Mouse (Mus musculus) CH12.LX (cell line): Measurements from ENCODE around the gene Slc6a19. TPM values are rescaled to one million over a fixed set of nuclear protein-coding genes. Genes with fewer than 3 reads are reported as not detected.

Experiments
- DNase-seq: peaks from one replicate; pipeline ENCODE4 v3.0.0-alpha.2; 2013; ENCODE audit errors: extremely low read depth
- H3K27ac ChIP-seq: 2 replicates; pipeline ENCODE4 v1.5.1; 2012; ENCODE audit warnings: low read depth, mild to moderate bottlenecking, control low read depth, moderate library complexity; ENCODE audit not compliant: insufficient read depth
- H3K27me3 ChIP-seq: replicated peaks from 2 replicates; pipeline ENCODE3; 2012; ENCODE audit warnings: inconsistent platforms
- H3K36me3 ChIP-seq, 2 experiments: replicated peaks in 1 of 2; 2 replicates each; pipeline versions ENCODE3 to v1.6.1; 2012; ENCODE audit warnings: inconsistent platforms in 1 of 2, low read length in 1 of 2, mild to moderate bottlenecking in 1 of 2, mixed read lengths in 1 of 2, moderate library complexity in 1 of 2; ENCODE audit not compliant: control insufficient read depth in 1 of 2, insufficient read depth in 1 of 2
- H3K4me1 ChIP-seq, 2 experiments: 2 replicates each; pipeline ENCODE4 v1.6.1; 2012; ENCODE audit warnings: inconsistent platforms in 1 of 2, moderate library complexity in 1 of 2; ENCODE audit not compliant: insufficient read depth in 2 of 2, control insufficient read depth in 1 of 2
- H3K4me2 ChIP-seq: 2 replicates; pipeline ENCODE4 v1.6.1; 2012; ENCODE audit warnings: low read depth, mild to moderate bottlenecking, control low read depth; ENCODE audit not compliant: poor library complexity, insufficient read depth, severe bottlenecking
- H3K4me3 ChIP-seq, 3 experiments: fragments of 150-350 bp in 1 of 3; sonication (generic) in 1 of 3; replicated peaks in 1 of 3; 2 replicates each; pipeline versions ENCODE3 to v1.5.1; 2011 to 2012; ENCODE audit warnings: low read depth in 2 of 3, low read length in 2 of 3, mild to moderate bottlenecking in 2 of 3, moderate library complexity in 2 of 3, control low read depth in 1 of 3, improper control_type of control experiment in 1 of 3, inconsistent platforms in 1 of 3, mixed read lengths in 1 of 3; ENCODE audit not compliant: poor library complexity in 1 of 3
- H3K79me2 ChIP-seq: replicated peaks from 2 replicates; pipeline ENCODE4 v1.6.1; 2012; ENCODE audit warnings: mild to moderate bottlenecking, moderate library complexity; ENCODE audit not compliant: control insufficient read depth, poor library complexity, insufficient read depth, severe bottlenecking; ENCODE audit errors: extremely low read depth
- H3K9ac ChIP-seq: 2 replicates; pipeline ENCODE4 v1.6.1; 2012; ENCODE audit warnings: low read depth, mild to moderate bottlenecking, control low read depth, moderate library complexity; ENCODE audit not compliant: insufficient read depth
- H3K9me3 ChIP-seq: replicated peaks from 2 replicates; pipeline ENCODE3; 2012; ENCODE audit warnings: low read length, inconsistent platforms, mixed read lengths
- BHLHE40 ChIP-seq: IDR thresholded peaks from 2 replicates; pipeline ENCODE4 v1.6.1; 2011; ENCODE audit warnings: mild to moderate bottlenecking, low read depth, low read length, improper control_type of control experiment
- CHD2 ChIP-seq: IDR thresholded peaks from 2 replicates; pipeline ENCODE4 v1.6.1; 2011; ENCODE audit warnings: low read length, improper control_type of control experiment
- CTCF ChIP-seq, 2 experiments: IDR thresholded peaks in 1 of 2; conservative IDR thresholded peaks in 1 of 2; 2 replicates each; pipeline ENCODE4 v1.5.1; 2011 to 2012; ENCODE audit warnings: low read depth in 2 of 2, low read length in 2 of 2, improper control_type of control experiment in 1 of 2, inconsistent platforms in 1 of 2, mild to moderate bottlenecking in 1 of 2, moderate library complexity in 1 of 2
- E2F4 ChIP-seq: IDR thresholded peaks from 2 replicates; pipeline ENCODE4 v1.6.1; 2011; ENCODE audit warnings: low read depth, low read length, improper control_type of control experiment; ENCODE audit not compliant: insufficient replicate concordance
- ELF1 ChIP-seq: IDR thresholded peaks from 2 replicates; pipeline ENCODE4 v1.6.1; 2014; ENCODE audit warnings: low read depth, mild to moderate bottlenecking, inconsistent platforms, low read length, improper control_type of control experiment
- ETS1 ChIP-seq: conservative IDR thresholded peaks from 2 replicates; pipeline ENCODE4 v1.6.1; 2012; ENCODE audit warnings: low read depth, mild to moderate bottlenecking, inconsistent platforms, low read length, improper control_type of control experiment, moderate library complexity
- HCFC1 ChIP-seq: IDR thresholded peaks from 2 replicates; pipeline ENCODE4 v1.6.1; 2012; ENCODE audit warnings: low read depth, mild to moderate bottlenecking, inconsistent platforms, low read length, improper control_type of control experiment
- MAFK ChIP-seq: IDR thresholded peaks from 2 replicates; pipeline ENCODE4 v1.6.1; 2011; ENCODE audit warnings: low read length, improper control_type of control experiment; ENCODE audit not compliant: insufficient replicate concordance
- MAX ChIP-seq: IDR thresholded peaks from 2 replicates; pipeline ENCODE4 v1.6.1; 2011; ENCODE audit warnings: low read length, improper control_type of control experiment
- MYC ChIP-seq: IDR thresholded peaks from 2 replicates; pipeline ENCODE4 v1.6.1; 2011; ENCODE audit warnings: low read depth, mild to moderate bottlenecking, improper control_type of control experiment, low read length
- NRF1 ChIP-seq: IDR thresholded peaks from 2 replicates; pipeline ENCODE4 v1.6.1; 2014; ENCODE audit warnings: low read depth, mild to moderate bottlenecking, inconsistent platforms, low read length, improper control_type of control experiment, moderate library complexity
- PAX5 ChIP-seq: IDR thresholded peaks from 2 replicates; pipeline ENCODE4 v1.6.1; 2012; ENCODE audit warnings: low read length, inconsistent platforms, mixed read lengths
- POLR2AphosphoS2 ChIP-seq: IDR thresholded peaks from 2 replicates; pipeline ENCODE4 v1.6.1; 2011; ENCODE audit warnings: low read depth, low read length, improper control_type of control experiment
- SMC3 ChIP-seq: IDR thresholded peaks from 2 replicates; pipeline ENCODE4 v1.6.1; 2011; ENCODE audit warnings: low read depth, low read length, improper control_type of control experiment
- TBP ChIP-seq: conservative IDR thresholded peaks from 2 replicates; pipeline ENCODE4 v1.6.1; 2011; ENCODE audit warnings: low read depth, low read length, improper control_type of control experiment
- UBTF ChIP-seq: IDR thresholded peaks from 2 replicates; pipeline ENCODE4 v1.6.1; 2012; ENCODE audit warnings: low read depth, mild to moderate bottlenecking, inconsistent platforms, low read length, improper control_type of control experiment, moderate library complexity
- USF1 ChIP-seq: IDR thresholded peaks from 2 replicates; pipeline ENCODE4 v1.6.1; 2014; ENCODE audit warnings: low read depth, mild to moderate bottlenecking, inconsistent platforms, low read length, improper control_type of control experiment
- USF2 ChIP-seq: conservative IDR thresholded peaks from 2 replicates; pipeline ENCODE4 v1.6.1; 2011; ENCODE audit warnings: low read depth, low read length, improper control_type of control experiment
- ZNF384 ChIP-seq: IDR thresholded peaks from 2 replicates; pipeline ENCODE4 v1.6.1; 2012; ENCODE audit warnings: low read depth, low read length, improper control_type of control experiment, inconsistent platforms
- dilution Hi-C: fragments of 300-500 bp; cut with MboI; formaldehyde crosslinking; loops from 2 replicates; pipeline ENCODE4 v1.14.3; 2020; ENCODE audit warnings: low sequenced_read_pairs; ENCODE audit not compliant: extremely low pct_unique_long_range_greater_than_20kb, extremely low pct_ligation_motif_present
- in situ Hi-C: fragments of 300-500 bp; cut with MboI; formaldehyde crosslinking; loops from 3 replicates; pipeline ENCODE4 v1.14.3; 2019; ENCODE audit warnings: low sequenced_read_pairs, low pct_ligation_motif_present, low pct_unique_long_range_greater_than_20kb, mixed read lengths
- polyA plus RNA-seq: library from polyadenylated mRNA; unstranded; fragments of >175 nt; gene quantifications from 2 replicates; pipeline ENCODE4 v1.2.1, GENCODE M21; 2012; ENCODE audit warnings: low read depth; ENCODE audit not compliant: insufficient read length
- total RNA-seq, 2 experiments: library from RNA; depleted of rRNA; stranded (reverse); fragments of 300-350 nt in 1 of 2; fragments of >200 nt in 1 of 2; gene quantifications; 2 replicates each; pipeline ENCODE4 v1.2.3; 2012 to 2014

Gene Slc6a19
- total and polyA plus RNA-seq, 3 experiments = 0.13 TPM; not detected in 1

- H3K36me3 ChIP-seq = no peaks in the 10 kb centered on the region
- dilution Hi-C loops (no loop called here), in situ Hi-C loops (no loop called here)
- TF ChIP-seq TBP = no peak
- TF ChIP-seq UBTF = no peak
- TF ChIP-seq CHD2 = no peak
- TF ChIP-seq ZNF384 = no peak
- no peak for TF ChIP-seq SMC3
- TF ChIP-seq CTCF (conservative IDR thresholded peaks at IDR 0.05 in 1 of 2, IDR thresholded peaks at IDR 0.05 in 1 of 2; ENCODE audit: low read depth in 2 of 2, low read length in 2 of 2) = no peak
- no peak for TF ChIP-seq MAFK
- TF ChIP-seq BHLHE40 = no peak
- no peak for TF ChIP-seq ELF1
- no peak for TF ChIP-seq MYC
- TF ChIP-seq ETS1 = no peak
- no peak for TF ChIP-seq PAX5
- no peak for TF ChIP-seq HCFC1
- TF ChIP-seq USF2 = no peak
- TF ChIP-seq NRF1 = no peak
- no peak for TF ChIP-seq USF1
- TF ChIP-seq MAX = no peak
- no peak for TF ChIP-seq POLR2AphosphoS2
- no peak for TF ChIP-seq E2F4
- H3K27ac ChIP-seq = no peak overlapping the region
- no peaks in the 10 kb centered on the region for H3K9me3 ChIP-seq
- no peaks in the 10 kb centered on the region for H3K79me2 ChIP-seq
- DNase-seq = no peak
- H3K4me3 ChIP-seq = no peak overlapping the region
- peaks cover 3% of the 10 kb centered on the region for H3K27me3 ChIP-seq
- no peak overlapping the region for H3K4me2 ChIP-seq
- H3K9ac ChIP-seq = no peak overlapping the region
- no peaks in the 10 kb centered on the region for H3K4me1 ChIP-seq
Measured at GRCm38 (mm10) chr13:73734379-73734778, 29.7 kb upstream of the Slc6a19 start.

- in situ Hi-C loops = no loop called here
- H3K27me3 ChIP-seq = peaks cover 4% of the 10 kb centered on the region
- H3K4me2 ChIP-seq = no peak within 1 kb of the TSS
- no peak for TF ChIP-seq E2F4
- H3K9ac ChIP-seq = no peak within 1 kb of the TSS
- DNase-seq = no peak
- no peaks in the 10 kb centered on the region for H3K36me3 ChIP-seq
- no peak within 1 kb of the TSS for H3K4me3 ChIP-seq
- no peaks in the 10 kb centered on the region for H3K4me1 ChIP-seq
- no peaks in the 10 kb centered on the region for H3K79me2 ChIP-seq
- H3K9me3 ChIP-seq = no peaks in the 10 kb centered on the region
- no peak within 1 kb of the TSS for H3K27ac ChIP-seq
- dilution Hi-C loops = no loop called here
Measured at GRCm38 (mm10) chr13:73732742-73733700, 28.4 kb upstream of the Slc6a19 start, which contains the start of gene Slc12a7. Gene Slc12a7, plus strand, starts transcription at chr13:73733094.
